Mouse (Mus musculus) CH12.LX (cell line): ENCODE data around the gene Aspm. TPM values are rescaled to one million over a fixed set of nuclear protein-coding genes. Genes with fewer than 3 reads are reported as not detected.

Experiments
- DNase-seq: peaks from one replicate; pipeline ENCODE4 v3.0.0-alpha.2; 2013; ENCODE audit errors: extremely low read depth
- H3K27ac ChIP-seq: 2 replicates; pipeline ENCODE4 v1.5.1; 2012; ENCODE audit warnings: low read depth, mild to moderate bottlenecking, control low read depth, moderate library complexity; ENCODE audit not compliant: insufficient read depth
- H3K27me3 ChIP-seq: replicated peaks from 2 replicates; pipeline ENCODE3; 2012; ENCODE audit warnings: inconsistent platforms
- H3K36me3 ChIP-seq, 2 experiments: replicated peaks in 1 of 2; 2 replicates each; pipeline versions ENCODE3 to v1.6.1; 2012; ENCODE audit warnings: inconsistent platforms in 1 of 2, low read length in 1 of 2, mild to moderate bottlenecking in 1 of 2, mixed read lengths in 1 of 2, moderate library complexity in 1 of 2; ENCODE audit not compliant: control insufficient read depth in 1 of 2, insufficient read depth in 1 of 2
- H3K4me1 ChIP-seq, 2 experiments: 2 replicates each; pipeline ENCODE4 v1.6.1; 2012; ENCODE audit warnings: inconsistent platforms in 1 of 2, moderate library complexity in 1 of 2; ENCODE audit not compliant: insufficient read depth in 2 of 2, control insufficient read depth in 1 of 2
- H3K4me2 ChIP-seq: 2 replicates; pipeline ENCODE4 v1.6.1; 2012; ENCODE audit warnings: low read depth, mild to moderate bottlenecking, control low read depth; ENCODE audit not compliant: poor library complexity, insufficient read depth, severe bottlenecking
- H3K4me3 ChIP-seq, 3 experiments: fragments of 150-350 bp in 1 of 3; sonication (generic) in 1 of 3; replicated peaks in 1 of 3; 2 replicates each; pipeline versions ENCODE3 to v1.5.1; 2011 to 2012; ENCODE audit warnings: low read depth in 2 of 3, low read length in 2 of 3, mild to moderate bottlenecking in 2 of 3, moderate library complexity in 2 of 3, control low read depth in 1 of 3, improper control_type of control experiment in 1 of 3, inconsistent platforms in 1 of 3, mixed read lengths in 1 of 3; ENCODE audit not compliant: poor library complexity in 1 of 3
- H3K79me2 ChIP-seq: replicated peaks from 2 replicates; pipeline ENCODE4 v1.6.1; 2012; ENCODE audit warnings: mild to moderate bottlenecking, moderate library complexity; ENCODE audit not compliant: control insufficient read depth, poor library complexity, insufficient read depth, severe bottlenecking; ENCODE audit errors: extremely low read depth
- H3K9ac ChIP-seq: 2 replicates; pipeline ENCODE4 v1.6.1; 2012; ENCODE audit warnings: low read depth, mild to moderate bottlenecking, control low read depth, moderate library complexity; ENCODE audit not compliant: insufficient read depth
- H3K9me3 ChIP-seq: replicated peaks from 2 replicates; pipeline ENCODE3; 2012; ENCODE audit warnings: low read length, inconsistent platforms, mixed read lengths
- BHLHE40 ChIP-seq: IDR thresholded peaks from 2 replicates; pipeline ENCODE4 v1.6.1; 2011; ENCODE audit warnings: mild to moderate bottlenecking, low read depth, low read length, improper control_type of control experiment
- CHD1 ChIP-seq: IDR thresholded peaks from 2 replicates; pipeline ENCODE4 v1.6.1; 2012; ENCODE audit warnings: low read depth, low read length, improper control_type of control experiment, inconsistent platforms
- CHD2 ChIP-seq: IDR thresholded peaks from 2 replicates; pipeline ENCODE4 v1.6.1; 2011; ENCODE audit warnings: low read length, improper control_type of control experiment
- CTCF ChIP-seq, 2 experiments: IDR thresholded peaks in 1 of 2; conservative IDR thresholded peaks in 1 of 2; 2 replicates each; pipeline ENCODE4 v1.5.1; 2011 to 2012; ENCODE audit warnings: low read depth in 2 of 2, low read length in 2 of 2, improper control_type of control experiment in 1 of 2, inconsistent platforms in 1 of 2, mild to moderate bottlenecking in 1 of 2, moderate library complexity in 1 of 2
- E2F4 ChIP-seq: IDR thresholded peaks from 2 replicates; pipeline ENCODE4 v1.6.1; 2011; ENCODE audit warnings: low read depth, low read length, improper control_type of control experiment; ENCODE audit not compliant: insufficient replicate concordance
- ELF1 ChIP-seq: IDR thresholded peaks from 2 replicates; pipeline ENCODE4 v1.6.1; 2014; ENCODE audit warnings: low read depth, mild to moderate bottlenecking, inconsistent platforms, low read length, improper control_type of control experiment
- EP300 ChIP-seq: IDR thresholded peaks from 2 replicates; pipeline ENCODE4 v1.6.1; 2011; ENCODE audit warnings: low read length, improper control_type of control experiment
- ETS1 ChIP-seq: conservative IDR thresholded peaks from 2 replicates; pipeline ENCODE4 v1.6.1; 2012; ENCODE audit warnings: low read depth, mild to moderate bottlenecking, inconsistent platforms, low read length, improper control_type of control experiment, moderate library complexity
- GABPA ChIP-seq: IDR thresholded peaks from 2 replicates; pipeline ENCODE4 v1.6.1; 2012; ENCODE audit warnings: low read depth, low read length, improper control_type of control experiment, inconsistent platforms; ENCODE audit not compliant: insufficient replicate concordance
- HCFC1 ChIP-seq: IDR thresholded peaks from 2 replicates; pipeline ENCODE4 v1.6.1; 2012; ENCODE audit warnings: low read depth, mild to moderate bottlenecking, inconsistent platforms, low read length, improper control_type of control experiment
- IRF4 ChIP-seq: IDR thresholded peaks from 2 replicates; pipeline ENCODE4 v1.6.1; 2014; ENCODE audit warnings: low read depth, mild to moderate bottlenecking, inconsistent platforms, low read length, improper control_type of control experiment
- JUN ChIP-seq: IDR thresholded peaks from 2 replicates; pipeline ENCODE4 v1.6.1; 2011; ENCODE audit warnings: low read depth, mild to moderate bottlenecking, low read length, improper control_type of control experiment, moderate library complexity; ENCODE audit not compliant: insufficient read depth
- JUND ChIP-seq: conservative IDR thresholded peaks from 2 replicates; pipeline ENCODE4 v1.6.1; 2011; ENCODE audit warnings: low read depth, low read length, improper control_type of control experiment
- KAT2A ChIP-seq: IDR thresholded peaks from 2 replicates; pipeline ENCODE4 v1.6.1; 2012; ENCODE audit warnings: low read length, improper control_type of control experiment, inconsistent platforms; ENCODE audit not compliant: insufficient replicate concordance
- MAFK ChIP-seq: IDR thresholded peaks from 2 replicates; pipeline ENCODE4 v1.6.1; 2011; ENCODE audit warnings: low read length, improper control_type of control experiment; ENCODE audit not compliant: insufficient replicate concordance
- MAX ChIP-seq: IDR thresholded peaks from 2 replicates; pipeline ENCODE4 v1.6.1; 2011; ENCODE audit warnings: low read length, improper control_type of control experiment
- MAZ ChIP-seq: IDR thresholded peaks from 2 replicates; pipeline ENCODE4 v1.6.1; 2012; ENCODE audit warnings: low read depth, mild to moderate bottlenecking, inconsistent platforms, low read length, improper control_type of control experiment, moderate library complexity
- MEF2A ChIP-seq: IDR thresholded peaks from 2 replicates; pipeline ENCODE4 v1.6.1; 2014; ENCODE audit warnings: low read depth, mild to moderate bottlenecking, inconsistent platforms, low read length, improper control_type of control experiment, borderline replicate concordance
- MXI1 ChIP-seq: IDR thresholded peaks from 2 replicates; pipeline ENCODE4 v1.6.1; 2011; ENCODE audit warnings: mild to moderate bottlenecking, low read depth, low read length, improper control_type of control experiment
- MYC ChIP-seq: IDR thresholded peaks from 2 replicates; pipeline ENCODE4 v1.6.1; 2011; ENCODE audit warnings: low read depth, mild to moderate bottlenecking, improper control_type of control experiment, low read length
- NELFE ChIP-seq: IDR thresholded peaks from 2 replicates; pipeline ENCODE4 v1.6.1; 2011; ENCODE audit warnings: low read depth, low read length, improper control_type of control experiment
- NRF1 ChIP-seq: IDR thresholded peaks from 2 replicates; pipeline ENCODE4 v1.6.1; 2014; ENCODE audit warnings: low read depth, mild to moderate bottlenecking, inconsistent platforms, low read length, improper control_type of control experiment, moderate library complexity
- PAX5 ChIP-seq: IDR thresholded peaks from 2 replicates; pipeline ENCODE4 v1.6.1; 2012; ENCODE audit warnings: low read length, inconsistent platforms, mixed read lengths
- POLR2A ChIP-seq: IDR thresholded peaks from 2 replicates; pipeline ENCODE4 v1.6.1; 2011; ENCODE audit warnings: low read depth, mild to moderate bottlenecking, improper control_type of control experiment, low read length
- POLR2AphosphoS2 ChIP-seq: IDR thresholded peaks from 2 replicates; pipeline ENCODE4 v1.6.1; 2011; ENCODE audit warnings: low read depth, low read length, improper control_type of control experiment
- RAD21 ChIP-seq: IDR thresholded peaks from 2 replicates; pipeline ENCODE4 v1.6.1; 2011; ENCODE audit warnings: low read depth, mild to moderate bottlenecking, low read length, improper control_type of control experiment, moderate library complexity
- RCOR1 ChIP-seq: conservative IDR thresholded peaks from 2 replicates; pipeline ENCODE4 v1.6.1; 2012; ENCODE audit warnings: low read depth, mild to moderate bottlenecking, inconsistent platforms, low read length, improper control_type of control experiment
- SIN3A ChIP-seq: IDR thresholded peaks from 2 replicates; pipeline ENCODE4 v1.6.1; 2012; ENCODE audit warnings: low read length, improper control_type of control experiment, inconsistent platforms
- SMC3 ChIP-seq: IDR thresholded peaks from 2 replicates; pipeline ENCODE4 v1.6.1; 2011; ENCODE audit warnings: low read depth, low read length, improper control_type of control experiment
- TBP ChIP-seq: conservative IDR thresholded peaks from 2 replicates; pipeline ENCODE4 v1.6.1; 2011; ENCODE audit warnings: low read depth, low read length, improper control_type of control experiment
- TCF12 ChIP-seq: IDR thresholded peaks from 2 replicates; pipeline ENCODE4 v1.6.1; 2014; ENCODE audit warnings: low read depth, mild to moderate bottlenecking, inconsistent platforms, low read length, improper control_type of control experiment
- UBTF ChIP-seq: IDR thresholded peaks from 2 replicates; pipeline ENCODE4 v1.6.1; 2012; ENCODE audit warnings: low read depth, mild to moderate bottlenecking, inconsistent platforms, low read length, improper control_type of control experiment, moderate library complexity
- USF1 ChIP-seq: IDR thresholded peaks from 2 replicates; pipeline ENCODE4 v1.6.1; 2014; ENCODE audit warnings: low read depth, mild to moderate bottlenecking, inconsistent platforms, low read length, improper control_type of control experiment
- USF2 ChIP-seq: conservative IDR thresholded peaks from 2 replicates; pipeline ENCODE4 v1.6.1; 2011; ENCODE audit warnings: low read depth, low read length, improper control_type of control experiment
- ZC3H11A ChIP-seq: IDR thresholded peaks from 2 replicates; pipeline ENCODE4 v1.6.1; 2012; ENCODE audit warnings: low read depth, mild to moderate bottlenecking, inconsistent platforms, low read length, improper control_type of control experiment
- ZKSCAN1 ChIP-seq: IDR thresholded peaks from 2 replicates; pipeline ENCODE4 v1.6.1; 2012; ENCODE audit warnings: low read depth, inconsistent platforms, low read length, improper control_type of control experiment, borderline replicate concordance
- ZMIZ1 ChIP-seq: IDR thresholded peaks from 2 replicates; pipeline ENCODE4 v1.6.1; 2012; ENCODE audit warnings: low read depth, mild to moderate bottlenecking, inconsistent platforms, low read length, improper control_type of control experiment
- ZNF384 ChIP-seq: IDR thresholded peaks from 2 replicates; pipeline ENCODE4 v1.6.1; 2012; ENCODE audit warnings: low read depth, low read length, improper control_type of control experiment, inconsistent platforms
- dilution Hi-C: fragments of 300-500 bp; cut with MboI; formaldehyde crosslinking; loops from 2 replicates; pipeline ENCODE4 v1.14.3; 2020; ENCODE audit warnings: low sequenced_read_pairs; ENCODE audit not compliant: extremely low pct_unique_long_range_greater_than_20kb, extremely low pct_ligation_motif_present
- in situ Hi-C: fragments of 300-500 bp; cut with MboI; formaldehyde crosslinking; loops from 3 replicates; pipeline ENCODE4 v1.14.3; 2019; ENCODE audit warnings: low sequenced_read_pairs, low pct_ligation_motif_present, low pct_unique_long_range_greater_than_20kb, mixed read lengths
- polyA plus RNA-seq: library from polyadenylated mRNA; unstranded; fragments of >175 nt; gene quantifications from 2 replicates; pipeline ENCODE4 v1.2.1, GENCODE M21; 2012; ENCODE audit warnings: low read depth; ENCODE audit not compliant: insufficient read length
- total RNA-seq, 2 experiments: library from RNA; depleted of rRNA; stranded (reverse); fragments of 300-350 nt in 1 of 2; fragments of >200 nt in 1 of 2; gene quantifications; 2 replicates each; pipeline ENCODE4 v1.2.3; 2012 to 2014

The Aspm gene
- total and polyA plus RNA-seq, 3 experiments: 19.5 to 20.6 (median 19.6) TPM

- dilution Hi-C loops (no loop called here), in situ Hi-C loops (no loop called here)
- peaks cover 0 to 2% of the 10 kb centered on the region in 2 experiments for H3K36me3 ChIP-seq
- H3K4me1 ChIP-seq: peaks cover 4 to 21% of the 10 kb centered on the region in 2 experiments
- peak within 1 kb of the TSS; percentile 81 to 94 (median 93) for H3K4me3 ChIP-seq
- H3K9me3 ChIP-seq: no peaks in the 10 kb centered on the region
- no peak for TF ChIP-seq E2F4
- peak; percentile 81; the same call in 1 of the 2 replicates for TF ChIP-seq ZMIZ1
- no peak for TF ChIP-seq JUN
- TF ChIP-seq ZNF384: no peak
- TF ChIP-seq MXI1: no peak
- TF ChIP-seq MEF2A: no peak
- TF ChIP-seq SMC3: no peak
- no peak for TF ChIP-seq ZKSCAN1
- no peak for TF ChIP-seq ZC3H11A
- TF ChIP-seq CTCF (conservative IDR thresholded peaks at IDR 0.05 in 1 of 2, IDR thresholded peaks at IDR 0.05 in 1 of 2; ENCODE audit: low read depth in 2 of 2, low read length in 2 of 2): peak in 1 of 2 experiments; percentile 65; a peak in 2 of 4 replicates
- peak; percentile 69 for TF ChIP-seq TCF12
- TF ChIP-seq MAX: peak; percentile 50; the same call in 1 of the 2 replicates
- no peak for TF ChIP-seq RAD21
- TF ChIP-seq USF1: no peak
- no peak for TF ChIP-seq CHD2
- 0 out of 2 replicates have a peak, but pooled peaks have one; percentile 34 for TF ChIP-seq RCOR1
- TF ChIP-seq PAX5: no peak
- TF ChIP-seq KAT2A: no peak
- no peak for TF ChIP-seq MAZ
- no peak for TF ChIP-seq IRF4
- peak; percentile 69 for TF ChIP-seq TBP
- TF ChIP-seq ETS1: no peak
- no peak for TF ChIP-seq CHD1
- 0 out of 2 replicates have a peak, but pooled peaks have one; percentile 14 for TF ChIP-seq MYC
- TF ChIP-seq JUND: no peak
- TF ChIP-seq BHLHE40: no peak
- TF ChIP-seq POLR2A: peak; percentile 93
- TF ChIP-seq USF2: no peak
- peak; percentile 99 for TF ChIP-seq NRF1
- TF ChIP-seq POLR2AphosphoS2: peak; percentile 35; the same call in 1 of the 2 replicates
- TF ChIP-seq ELF1: peak; percentile 91
- no peak for TF ChIP-seq MAFK
- peak; percentile 98 for TF ChIP-seq NELFE
- TF ChIP-seq HCFC1: peak; percentile 49
- peak; percentile 59 for TF ChIP-seq UBTF
- peak; percentile 20; the same call in 1 of the 2 replicates for TF ChIP-seq SIN3A
- TF ChIP-seq EP300: no peak
- TF ChIP-seq GABPA: no peak
- H3K27ac ChIP-seq: peak within 1 kb of the TSS; percentile 53
- peaks cover 25% of the 10 kb centered on the region for H3K79me2 ChIP-seq
- peak within 1 kb of the TSS; percentile 88 for H3K9ac ChIP-seq
- no peaks in the 10 kb centered on the region for H3K27me3 ChIP-seq
- peak within 1 kb of the TSS; percentile 98 for H3K4me2 ChIP-seq
- DNase-seq: peak; percentile 75
Observed at GRCm38 (mm10) chr1:139421875-139422791, 32.4 kb upstream of the Aspm start, which contains the start of gene Zbtb41. TSS of gene Zbtb41 (plus strand) at chr1:139422288.
